Mouse (Mus musculus) lung, postnatal 0 days (tissue): ENCODE measurements around the gene Gm28053.

Experiments
- CTCF ChIP-seq: IDR thresholded peaks from 2 replicates; pipeline ENCODE4 v1.5.1; 2016; ENCODE audit warnings: antibody characterized with exemption, mild to moderate bottlenecking
- EP300 ChIP-seq: IDR thresholded peaks from 2 replicates; pipeline ENCODE4 v1.6.1; 2016; ENCODE audit warnings: antibody characterized with exemption, mild to moderate bottlenecking, control low read depth

GRCm38 (mm10) chr6:48737688-48738087, 19.3 kb downstream of the Gm28053 start:
- no peak for TF ChIP-seq EP300
- no peak for TF ChIP-seq CTCF
